Mouse (Mus musculus) urinary bladder, postnatal 10 days (tissue): Measurements from ENCODE around the gene Nfix.
"Not testable (repeated sequence)": the region's sequence is repeated elsewhere in the genome, so short reads cannot be mapped to it uniquely, and the experiment has no call there.

ENCODE experiments used
- DNase-seq: peaks from one replicate; pipeline ENCODE4 v3.0.0; 2022; ENCODE audit warnings: low spot score

Nfix gene

DNA sequence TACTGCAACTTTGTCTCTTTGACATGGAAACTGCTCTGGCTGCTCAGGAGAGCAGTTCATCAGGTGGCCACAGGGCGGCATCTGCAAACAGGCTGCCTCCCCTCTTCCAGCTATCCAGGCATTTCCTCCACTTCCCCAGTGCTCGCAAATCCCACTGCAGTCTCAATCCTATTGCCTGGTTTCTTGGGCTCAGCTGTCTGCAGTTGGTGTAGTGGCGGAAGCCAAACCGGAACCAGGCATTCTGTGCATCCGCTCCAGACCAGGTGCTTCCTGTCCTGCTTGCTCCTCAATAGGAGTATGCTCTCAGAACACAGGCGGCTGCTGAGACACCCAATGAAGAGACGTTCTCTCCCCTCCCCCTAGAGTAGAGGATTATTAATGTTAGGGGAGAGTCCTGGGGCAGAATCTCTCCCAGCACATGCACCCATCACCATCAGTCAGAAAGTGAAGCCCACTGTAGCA is 100.3 kb downstream of the Nfix start:
- no peak for DNase-seq

DNA sequence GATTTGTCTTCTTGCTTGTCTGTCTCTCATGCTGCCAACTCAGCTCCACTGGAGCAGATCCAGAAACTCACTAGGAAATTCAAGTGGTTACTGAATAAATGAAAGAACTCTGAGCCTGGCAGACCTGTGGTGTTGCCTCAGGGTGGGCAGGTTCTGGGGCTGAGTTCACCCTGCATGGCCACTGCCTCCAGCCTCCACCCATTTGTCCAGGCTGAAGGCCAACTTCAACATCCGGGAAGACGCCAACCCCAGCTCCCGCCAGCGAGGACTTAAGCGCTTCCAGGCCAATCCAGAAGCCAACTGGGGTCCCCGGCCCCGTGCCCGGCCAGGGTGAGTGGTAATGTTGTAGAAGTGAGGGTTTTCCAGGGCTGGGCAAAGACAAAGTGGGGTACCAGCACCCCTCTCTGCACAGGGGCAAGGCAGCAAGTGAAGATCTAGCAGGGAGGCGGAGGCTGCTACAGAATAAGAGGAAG is 101.2 kb downstream of the Nfix start:
- no peak for DNase-seq

DNA sequence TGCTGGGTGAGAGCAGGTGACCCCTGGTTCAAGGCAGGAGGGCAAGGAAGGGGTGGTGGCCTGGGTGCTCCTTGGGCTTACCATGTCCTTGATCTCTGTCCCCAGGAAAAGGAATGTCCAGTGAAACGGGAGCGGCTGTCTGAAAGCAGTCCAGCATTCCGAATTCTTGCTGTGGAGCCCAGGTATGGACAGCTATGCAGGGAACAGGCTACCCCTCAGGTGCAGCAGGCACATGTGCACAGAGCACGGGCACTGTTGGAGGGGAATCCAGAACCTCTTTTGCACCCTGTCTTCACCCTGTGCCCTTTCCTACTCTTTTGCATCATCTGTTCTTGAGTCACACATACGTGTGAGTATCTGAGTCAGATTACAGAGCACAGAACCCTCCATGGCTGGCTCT is 101.9 kb downstream of the Nfix start:
- DNase-seq, result no peak

DNA sequence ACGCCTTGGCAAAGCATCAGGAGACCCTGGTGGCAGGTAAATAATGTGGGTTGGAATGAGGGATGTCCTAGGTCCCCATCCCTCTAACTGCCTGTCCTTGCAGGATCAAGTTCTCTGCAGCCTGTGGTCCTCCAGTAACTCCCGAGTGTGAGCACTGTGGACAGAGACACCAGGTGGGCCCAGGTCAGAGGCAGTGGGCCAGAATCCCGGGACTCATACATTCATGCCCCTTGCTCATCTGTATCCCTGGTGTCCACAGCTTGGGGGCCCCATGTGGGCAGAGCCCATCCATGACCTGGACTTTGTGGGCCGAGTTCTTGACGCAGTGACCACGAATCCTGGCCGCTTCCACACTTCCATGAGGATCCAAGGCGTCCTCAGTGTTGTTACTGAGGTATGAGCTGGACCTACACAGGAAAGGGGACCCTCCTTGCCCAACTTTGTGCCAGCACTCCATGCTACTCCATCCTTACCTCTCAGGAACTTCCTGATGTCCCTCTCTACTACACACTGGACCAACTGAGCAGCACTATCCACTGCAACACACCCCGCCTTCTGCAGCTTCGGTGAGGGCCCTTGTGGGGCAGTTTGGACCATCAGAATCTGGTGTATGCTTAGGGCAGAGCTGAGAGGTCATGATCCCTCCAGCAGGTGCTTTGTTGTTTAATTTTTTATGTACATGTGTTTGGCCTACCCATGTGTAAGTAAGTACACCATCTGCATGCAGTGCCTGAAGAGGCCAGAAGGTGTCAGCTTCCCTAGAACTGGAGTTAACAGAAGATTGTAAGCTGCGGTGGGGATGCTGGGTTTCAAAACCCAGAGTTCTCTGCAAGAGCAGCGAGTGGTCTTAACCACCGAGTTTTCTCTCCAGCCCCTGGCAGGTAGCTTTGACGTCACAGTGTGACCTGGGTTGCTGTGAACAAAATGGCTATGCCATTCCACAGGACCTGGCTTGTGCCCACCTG is 102.7 kb downstream of the Nfix start:
- no peak for DNase-seq

DNA sequence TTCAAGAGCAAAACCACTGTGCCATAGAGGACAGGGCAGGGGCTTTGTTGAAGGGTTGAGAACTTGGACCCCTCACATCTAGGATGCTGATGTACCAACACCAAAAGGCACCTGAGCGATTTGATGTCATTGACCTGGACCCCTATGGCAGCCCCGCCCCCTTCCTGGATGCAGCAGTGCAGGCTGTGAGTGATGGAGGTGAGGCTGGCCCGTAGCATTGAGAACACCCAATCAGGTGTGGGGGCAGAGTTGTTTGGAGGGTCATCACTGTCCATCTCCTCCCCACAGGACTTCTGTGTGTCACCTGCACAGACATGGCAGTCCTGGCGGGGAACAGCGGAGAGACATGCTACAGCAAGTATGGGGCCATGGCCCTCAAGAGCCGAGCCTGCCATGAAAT is 105.0 kb downstream of the Nfix start:
- DNase-seq, result no peak

DNA sequence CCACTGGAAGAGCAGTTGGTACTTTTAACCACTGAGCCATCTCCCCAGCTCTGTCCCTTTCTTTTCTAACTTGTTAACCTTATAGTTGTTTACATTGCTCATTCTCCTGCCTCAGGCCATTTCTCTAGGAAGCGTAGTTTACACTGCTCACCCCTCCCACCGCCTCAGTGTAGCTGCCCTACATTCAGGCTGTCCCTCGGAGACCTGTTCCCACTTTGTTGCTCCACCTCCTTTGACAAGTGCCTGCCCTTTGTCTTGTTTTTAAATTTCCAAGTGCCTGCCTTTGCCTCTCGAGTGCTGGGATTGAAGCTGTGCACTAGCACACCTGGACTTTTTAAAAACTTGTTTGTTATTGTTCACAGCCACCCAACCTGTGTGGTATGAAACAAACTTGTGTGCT is 106.8 kb downstream of the Nfix start:
- no peak for DNase-seq

DNA sequence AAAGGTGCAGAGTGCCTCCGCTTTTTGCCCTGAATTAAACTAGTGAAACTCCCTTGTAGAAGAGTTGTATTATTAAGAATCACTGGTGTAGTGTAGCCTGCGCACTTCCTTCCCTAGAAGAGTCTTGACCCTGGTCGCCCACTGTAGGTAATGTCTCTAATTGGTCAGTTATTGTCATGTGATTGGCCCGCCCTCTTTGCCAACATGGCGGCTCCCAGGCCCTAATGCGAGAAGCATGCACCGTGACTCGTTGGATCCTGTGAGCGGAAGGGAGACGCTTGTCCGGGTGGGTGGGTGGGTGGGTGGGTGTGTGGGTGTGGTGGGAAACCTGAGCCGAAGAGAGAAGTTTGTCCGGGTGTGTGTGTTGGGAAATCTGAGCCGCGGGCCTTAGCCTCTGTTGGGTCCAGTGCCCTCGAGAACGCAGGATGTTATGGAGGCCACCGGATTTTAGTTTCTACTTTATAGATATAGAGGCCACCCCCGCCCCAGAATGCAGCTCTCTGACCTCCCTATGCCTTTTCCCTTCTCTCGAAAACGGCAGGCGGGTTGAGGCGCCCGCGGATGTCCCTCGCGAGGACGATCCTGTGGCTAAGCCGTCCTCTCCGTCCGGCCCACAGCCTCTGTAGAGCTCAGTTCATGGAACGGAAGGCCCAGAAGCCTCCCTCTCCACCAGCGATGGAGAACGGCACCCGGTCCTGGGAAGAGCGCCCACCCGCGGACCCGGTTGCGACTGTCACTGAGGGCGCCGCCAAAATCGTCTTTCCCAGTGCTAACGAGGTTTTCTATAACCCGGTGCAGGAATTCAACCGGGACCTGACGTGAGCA is 110.8 kb downstream of the Nfix start:
- no peak for DNase-seq

DNA sequence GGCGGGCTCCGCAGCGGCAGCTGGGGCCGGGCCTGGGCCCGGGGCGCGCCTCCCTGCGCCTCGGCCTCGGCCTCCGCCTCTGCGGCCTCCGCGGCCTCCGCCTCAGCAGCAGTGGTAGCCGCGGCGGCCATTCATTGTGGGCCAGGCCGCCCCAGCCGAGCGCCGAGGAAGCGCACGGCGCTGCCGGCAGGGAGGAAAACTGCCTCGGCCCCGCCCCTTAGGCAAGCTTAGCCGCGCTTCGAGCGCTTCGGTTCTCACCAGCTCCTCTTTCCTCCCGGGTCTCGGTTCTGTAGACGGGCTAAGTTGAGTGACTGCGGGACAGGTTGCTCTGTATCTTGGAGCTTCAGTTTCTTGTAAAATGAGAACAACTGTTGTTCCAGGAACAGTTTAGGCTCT is 112.4 kb downstream of the Nfix start, which contains the start of gene Nacc1:
Gene Nacc1, minus strand, starts transcription at position 158 of the 396 bp plus-strand sequence.
- no peak for DNase-seq

DNA sequence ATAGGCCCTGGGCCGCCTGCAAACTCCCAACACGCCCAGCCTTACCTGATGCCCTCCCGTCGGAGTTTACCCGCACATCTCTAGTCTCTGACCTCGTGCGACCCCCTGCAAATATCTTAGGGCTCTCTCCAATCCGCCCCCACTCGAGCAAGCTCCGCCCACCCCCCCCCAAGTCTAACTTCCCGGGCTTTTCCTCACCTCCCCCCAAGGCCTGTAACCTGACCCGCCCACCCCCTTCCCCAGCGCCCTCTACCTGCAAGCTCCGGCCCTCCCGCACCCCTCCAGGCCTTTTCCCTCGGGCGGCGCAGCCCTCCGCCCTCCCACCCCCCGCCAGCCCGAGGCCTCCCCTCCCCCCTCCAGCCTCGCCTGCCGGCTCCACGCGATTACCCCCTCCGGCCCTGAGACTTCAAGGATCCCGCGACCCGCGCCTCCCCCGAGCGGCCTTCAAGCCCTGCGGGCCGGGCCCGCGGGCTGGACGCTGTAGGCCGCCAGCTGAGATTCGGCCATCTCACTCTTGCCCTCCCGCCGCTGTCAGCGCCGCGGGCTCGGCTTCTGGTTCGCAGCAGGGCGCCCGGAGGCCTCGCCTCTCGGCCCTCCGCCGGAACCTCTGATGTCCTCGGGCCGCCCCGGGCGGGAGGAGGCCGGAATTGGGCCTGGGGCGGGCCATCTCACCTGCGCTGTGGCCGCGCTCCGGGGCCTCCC is 113.0 kb downstream of the Nfix start:
- no peak for DNase-seq

DNA sequence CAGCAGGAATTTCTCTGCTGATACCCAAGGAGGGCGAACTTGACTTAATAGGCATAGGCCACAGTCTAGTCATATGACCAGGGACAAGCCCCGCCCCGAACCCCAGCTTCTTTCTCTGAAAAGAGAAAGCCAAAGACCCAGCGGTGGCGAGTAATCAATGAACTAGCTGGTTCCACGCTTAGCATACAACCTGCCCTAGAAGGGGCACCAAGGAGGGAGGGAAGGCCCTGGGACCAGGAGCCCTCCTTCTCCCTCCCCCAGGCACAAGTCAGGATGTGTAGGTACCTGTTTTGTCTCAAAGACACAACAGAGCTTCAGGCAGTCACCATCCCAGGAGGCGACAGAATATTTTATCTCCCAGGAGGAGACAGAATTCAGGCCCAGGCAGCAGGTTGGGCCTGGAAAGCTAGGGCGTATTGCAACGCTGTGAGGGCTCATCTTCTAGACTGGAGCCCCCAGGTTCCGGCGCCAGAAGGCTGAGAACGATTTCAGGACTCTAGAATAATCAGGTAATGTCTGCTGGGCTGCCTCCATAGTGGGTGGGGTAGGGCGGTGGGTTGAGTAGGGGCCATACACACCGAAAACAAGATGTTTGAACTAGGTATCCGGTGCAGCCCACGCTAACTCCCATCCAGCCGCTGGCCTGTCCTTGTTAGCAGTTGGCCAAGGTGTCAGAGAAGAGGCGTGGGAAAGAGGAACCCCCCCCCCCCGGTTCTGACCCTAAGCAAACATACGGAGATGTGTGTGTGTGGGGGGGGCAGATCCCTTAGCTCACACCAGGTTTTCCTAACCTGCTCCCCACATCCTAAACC is 113.7 kb downstream of the Nfix start, which contains the start of gene Trmt1:
Gene Trmt1, plus strand, starts transcription at position 117 of the 812 bp plus-strand sequence.
- DNase-seq, result no peak

DNA sequence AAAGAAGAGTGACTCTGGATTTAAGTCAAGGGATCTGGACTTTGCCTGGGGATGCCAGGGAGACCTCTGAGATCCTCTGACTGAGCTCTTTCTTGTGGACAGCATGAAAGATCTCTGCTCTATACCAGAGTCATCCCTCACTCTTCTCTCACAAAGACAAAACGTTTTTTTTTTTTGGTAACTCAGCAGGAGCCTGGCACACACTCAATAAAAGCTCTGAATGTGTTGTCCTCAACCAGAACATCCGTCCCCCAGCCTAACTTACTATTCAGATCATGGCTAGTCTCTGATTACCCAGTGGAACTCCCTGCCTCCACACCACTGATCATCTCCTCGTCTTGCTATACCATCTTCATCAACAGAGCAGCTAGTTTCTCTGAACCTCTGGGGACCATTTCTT is 115.6 kb downstream of the Nfix start:
- DNase-seq, result no peak

DNA sequence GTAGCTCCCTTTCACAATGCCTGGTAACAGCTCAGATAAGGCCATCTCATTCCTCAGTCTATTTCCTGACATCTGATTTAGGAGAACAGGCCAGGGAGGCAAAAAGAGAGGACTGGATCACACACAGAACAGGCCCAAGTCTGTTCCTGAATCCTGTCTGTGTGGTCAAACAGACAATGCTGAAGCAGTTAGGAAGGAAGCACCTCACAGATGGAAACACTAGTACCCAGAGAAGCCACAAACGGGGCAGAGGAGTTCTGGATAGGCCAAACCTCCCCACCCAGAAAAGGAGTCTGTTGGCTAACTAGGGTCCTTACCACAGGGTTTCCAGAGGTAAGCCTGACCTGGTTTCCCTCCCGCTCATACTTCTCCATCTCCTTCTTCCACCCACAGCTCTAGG is 117.9 kb downstream of the Nfix start:
- DNase-seq, result no peak

DNA sequence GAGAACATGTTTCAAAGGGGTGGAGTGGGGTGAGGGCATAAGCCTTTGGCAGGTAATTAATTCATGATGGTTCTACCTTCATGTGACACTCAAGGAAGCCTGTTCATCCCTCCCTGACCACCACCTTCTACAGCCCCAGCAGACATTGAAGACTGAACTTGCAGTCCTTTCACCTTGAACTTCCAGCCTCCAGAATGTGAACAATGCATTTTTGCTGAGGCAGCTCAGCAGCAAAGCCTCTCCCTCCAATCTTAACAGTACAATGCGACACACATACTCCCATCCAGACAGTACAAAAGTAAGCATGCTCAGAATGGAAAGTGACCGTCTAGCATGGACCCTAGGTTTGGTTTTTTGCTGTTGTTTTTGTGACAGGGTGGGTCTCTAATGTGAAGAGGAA is 118.7 kb downstream of the Nfix start:
- no peak for DNase-seq

DNA sequence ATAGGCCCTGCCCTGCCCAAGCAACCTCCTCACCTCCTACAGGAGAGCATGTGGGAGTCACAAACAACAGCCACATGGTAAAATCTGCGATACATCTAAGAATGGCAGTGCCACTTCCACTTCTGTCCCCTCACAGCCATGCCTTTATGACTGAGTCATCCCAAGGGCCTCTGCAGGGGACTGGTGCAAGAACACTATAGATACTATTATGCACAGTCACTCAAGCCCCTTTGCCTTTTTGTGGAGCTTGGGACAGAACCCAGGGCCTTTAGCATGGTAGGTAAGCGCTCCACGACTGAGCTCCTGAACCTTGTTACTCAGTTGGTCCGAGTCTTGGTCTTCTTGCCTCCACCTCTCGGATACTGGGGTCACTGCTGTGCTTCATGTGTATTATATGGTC is 122.8 kb downstream of the Nfix start:
- DNase-seq, result no peak

DNA sequence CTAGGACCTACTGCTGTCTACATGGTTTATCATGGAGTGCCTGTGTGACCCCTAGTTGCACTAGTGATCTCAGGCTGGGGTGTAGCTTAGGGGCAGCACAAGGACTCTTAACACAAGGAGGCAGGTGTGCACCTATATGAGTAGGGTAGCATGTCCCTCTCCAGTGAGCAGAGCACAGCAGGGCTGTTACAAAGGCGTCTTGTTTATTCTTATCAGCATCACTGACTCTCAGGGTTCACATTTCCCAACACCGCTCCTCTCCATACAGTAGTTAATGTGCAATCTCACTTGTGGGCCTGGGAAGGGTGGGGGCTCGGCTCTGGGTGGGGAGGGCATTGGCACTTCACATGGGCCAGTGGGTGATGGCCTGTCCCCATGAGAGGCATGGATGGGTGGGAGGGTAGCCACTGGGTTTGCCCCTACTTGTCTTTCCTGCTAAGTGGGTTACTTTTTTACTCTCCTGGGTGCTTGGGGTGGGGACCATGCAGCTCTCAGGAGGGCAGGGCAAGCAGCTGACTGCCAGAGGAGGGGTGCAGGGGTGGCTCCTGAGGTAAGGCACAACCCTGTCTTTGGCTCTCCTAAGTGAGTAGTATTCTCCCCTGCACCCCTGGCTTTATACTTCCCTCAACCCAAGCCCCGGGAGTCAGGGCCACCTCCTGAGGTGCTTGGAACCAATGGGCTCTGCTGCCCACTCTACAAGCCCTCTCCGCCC is 129.7 kb downstream of the Nfix start:
- DNase-seq, result not testable (repeated sequence)

DNA sequence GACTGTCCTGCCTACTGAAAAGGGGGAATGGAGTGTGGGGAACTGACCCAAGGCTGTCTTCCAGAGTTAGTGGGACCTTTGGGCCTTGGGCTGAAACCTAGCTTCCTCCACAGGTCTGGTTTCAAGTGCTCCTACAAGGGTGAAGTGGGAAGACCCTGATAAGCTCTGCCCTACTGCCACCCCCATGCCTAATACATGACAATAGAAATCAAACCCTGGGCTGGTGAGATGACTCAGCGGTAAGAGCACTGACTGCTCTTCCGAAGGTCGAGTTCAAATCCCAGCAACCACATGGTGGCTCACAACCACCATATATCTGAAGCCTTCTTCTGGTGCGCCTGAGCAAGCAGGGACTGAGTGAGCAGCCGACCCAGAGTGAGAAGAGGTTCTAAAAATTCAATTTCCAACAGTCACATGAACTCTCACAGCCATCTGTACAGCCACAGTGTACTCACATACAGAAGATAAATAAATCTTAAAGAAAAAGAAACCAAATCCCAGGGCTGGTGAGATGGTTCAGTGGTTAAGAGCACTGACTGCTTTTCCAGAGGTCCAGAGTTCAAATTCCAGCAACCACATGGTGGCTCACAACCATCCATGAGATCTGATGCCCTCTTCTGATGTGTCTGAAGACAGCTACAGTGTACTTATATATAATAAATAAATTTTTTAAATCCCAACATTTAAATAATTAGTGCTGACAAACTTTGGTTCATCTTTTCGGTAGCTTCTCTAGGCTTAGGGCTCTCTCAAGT is 131.2 kb downstream of the Nfix start:
- no peak for DNase-seq

DNA sequence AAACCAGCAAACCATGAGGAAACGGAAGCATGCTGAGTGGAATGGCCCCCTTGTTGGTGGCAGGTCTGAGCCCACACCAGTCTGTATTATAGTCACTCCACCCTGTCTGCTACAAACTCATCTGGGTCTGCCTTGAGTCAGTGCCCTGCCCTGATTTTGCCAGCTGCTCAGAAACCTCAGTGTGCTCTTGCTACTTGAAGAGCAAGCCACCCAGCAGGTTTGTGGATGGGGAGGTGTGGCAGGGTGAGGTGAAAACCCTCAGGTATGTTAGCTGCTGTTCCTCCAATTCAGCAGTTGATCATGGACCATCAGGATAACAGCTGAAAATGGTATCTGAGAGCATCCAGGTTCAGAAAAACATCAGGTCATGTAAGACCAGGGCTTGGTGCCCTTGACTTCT is 132.1 kb downstream of the Nfix start:
- no peak for DNase-seq

DNA sequence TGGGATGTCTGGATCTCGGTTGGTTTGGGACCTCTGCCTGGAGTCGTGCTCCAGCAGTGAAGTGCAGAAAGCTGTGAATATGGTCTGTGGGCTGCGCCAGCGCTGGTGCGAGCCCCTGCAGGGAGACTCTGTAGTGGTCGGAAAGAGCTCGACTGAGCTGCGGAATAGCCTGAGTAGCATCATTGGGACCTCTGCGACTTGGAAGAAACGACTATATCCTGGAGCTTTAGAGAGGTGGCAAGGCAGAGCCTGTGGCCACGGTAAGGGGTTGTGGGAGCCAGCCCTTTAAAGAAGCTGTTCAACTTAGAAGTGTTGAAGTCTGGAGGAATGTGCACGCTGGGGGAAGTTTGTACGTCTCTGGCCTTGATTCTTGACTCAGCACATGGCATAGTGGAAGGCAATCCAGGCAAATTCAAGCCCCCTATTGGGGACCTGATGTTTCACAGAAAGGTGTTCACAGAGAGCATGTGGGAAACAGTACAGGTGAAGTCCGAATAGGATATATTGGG is 134.7 kb downstream of the Nfix start:
- DNase-seq, result no peak

DNA sequence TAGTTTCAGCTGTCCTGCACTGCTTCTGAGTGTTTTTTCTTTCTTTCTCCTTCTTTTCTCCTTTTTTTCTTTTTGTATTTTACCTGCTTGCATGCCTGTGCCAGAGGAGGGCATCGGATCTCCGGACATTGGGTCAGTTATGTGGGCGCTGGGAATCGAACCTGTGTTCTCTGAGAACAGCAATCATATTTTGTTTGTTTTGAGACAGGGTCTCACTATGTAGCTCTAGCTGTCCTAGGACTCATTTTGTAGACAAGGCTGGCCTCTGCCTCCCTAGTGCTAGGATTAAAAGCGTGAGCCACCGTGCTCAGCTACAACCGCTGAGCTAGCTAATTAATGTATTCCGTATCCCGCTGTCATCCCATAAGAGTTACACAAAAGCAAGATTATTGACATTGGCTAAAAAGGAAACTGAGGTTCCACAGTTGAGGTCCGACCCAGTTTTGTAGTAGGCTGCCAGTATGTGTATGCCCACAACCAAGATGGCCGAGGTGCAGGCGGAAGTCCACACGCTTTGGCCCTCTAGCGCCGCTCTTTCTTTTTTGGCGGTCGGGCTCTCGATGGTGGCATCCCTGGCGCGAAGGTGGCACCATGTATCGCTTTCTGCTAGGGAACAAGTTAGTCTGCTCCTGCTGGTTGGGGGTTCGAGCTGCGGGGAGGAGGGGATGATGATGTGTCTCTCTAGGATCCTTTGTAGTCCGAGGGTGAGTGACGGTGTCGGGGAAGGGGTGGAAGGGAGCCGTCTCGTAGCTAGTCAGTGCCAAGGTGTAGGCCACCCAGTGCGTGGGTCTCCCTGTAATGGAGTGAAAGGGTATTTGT is 135.4 kb downstream of the Nfix start:
- DNase-seq, result peak; percentile 52
